ENCODE assay signal across 9 mouse cellular contexts in the genomic region with DNA sequence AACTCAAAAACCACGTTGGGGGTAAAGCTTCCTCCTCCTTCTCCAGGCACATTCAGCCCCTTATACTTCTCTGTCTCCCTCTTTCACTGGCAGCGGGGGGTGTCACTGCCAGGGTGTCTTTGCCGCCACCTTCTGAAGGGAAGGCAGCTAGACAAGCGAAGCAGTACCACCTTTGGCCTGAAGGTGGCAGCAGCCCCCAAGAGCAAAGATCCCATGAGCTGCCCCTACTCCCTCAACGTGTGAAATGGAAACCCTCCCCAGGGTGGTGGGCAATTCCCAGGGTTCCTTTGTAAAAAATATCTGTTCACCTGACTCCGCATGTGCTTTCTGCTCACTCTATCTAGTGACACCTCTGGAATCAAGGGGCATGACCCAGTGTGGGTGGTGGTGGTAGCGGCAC. TPM values are rescaled to one million over a fixed set of nuclear protein-coding genes. Genes with fewer than 3 reads are reported as not detected.
DNase-seq lines count a peak whose midpoint lies in the region; ATAC-seq and TF ChIP-seq lines count a peak whose summit lies in the region.
"Had no signal": no experiment of that assay in that cellular context is flagged by ENCODE, and none has a peak within 500 bp of the region (broad histone marks: within the 10 kb centered on the region; RNA-seq: fewer than 3 reads in every experiment).

No protein-coding gene starts in this region.

- H3K9ac ChIP-seq in forebrain, postnatal 0 days: no peak overlapping the region; the same call in 1 of the 2 replicates
- no peak overlapping the region for H3K9ac ChIP-seq in hindbrain, embryonic 14.5 days
- H3K9ac ChIP-seq in midbrain, postnatal 0 days (replicated peaks; ENCODE audit: low read length, poor library complexity, severe bottlenecking): no peak overlapping the region
- H3K9ac ChIP-seq: lung, embryonic 15.5 days had no signal

- ATAC-seq in forebrain, postnatal 0 days: peak; percentile 62
- no peak for ATAC-seq in hindbrain, embryonic 14.5 days (ENCODE audit: low FRiP score)
- no peak for ATAC-seq in midbrain, postnatal 0 days (ENCODE audit: low FRiP score)

- intact Hi-C loops in left cerebral cortex, postnatal 14 days (cut with DNase I): loop anchor here (5.0 kb wide), 1 partner anchor 37 kb away; no protein-coding TSS in a partner anchor

- no peaks in the 10 kb centered on the region for H3K9me3 ChIP-seq in forebrain, postnatal 0 days (ENCODE audit: low read length)
- H3K9me3 ChIP-seq in hindbrain, embryonic 14.5 days (ENCODE audit: control insufficient read depth, low read length): no peaks in the 10 kb centered on the region
- H3K9me3 ChIP-seq in midbrain, postnatal 0 days (ENCODE audit: low read length): no peaks in the 10 kb centered on the region
- H3K9me3 ChIP-seq: lung, embryonic 15.5 days had no signal

- H3K27me3 ChIP-seq in forebrain, postnatal 0 days (ENCODE audit: insufficient read depth, low read length): no peaks in the 10 kb centered on the region
- no peaks in the 10 kb centered on the region for H3K27me3 ChIP-seq in hindbrain, embryonic 14.5 days (ENCODE audit: control insufficient read depth, insufficient read depth, low read length)
- H3K27me3 ChIP-seq in midbrain, postnatal 0 days (ENCODE audit: insufficient read depth, low read length): no peaks in the 10 kb centered on the region
- H3K27me3 ChIP-seq: lung, embryonic 15.5 days had no signal

- no peak overlapping the region for H3K27ac ChIP-seq in forebrain, postnatal 0 days (ENCODE audit: low read depth, low read length)
- no peak overlapping the region for H3K27ac ChIP-seq in hindbrain, embryonic 14.5 days
- H3K27ac ChIP-seq in midbrain, postnatal 0 days (ENCODE audit: low read depth, low read length): no peak overlapping the region
- H3K27ac ChIP-seq: lung, embryonic 15.5 days had no signal

- peak; percentile 86 to 96 for DNase-seq in adrenal gland, adult (ENCODE audit: inconsistent age in 2 of 2, low spot score in 1 of 2)
- no peak for DNase-seq in adrenal gland, adult 8-10 months
- DNase-seq in cerebellum, adult 11-12 months: peak; percentile 79
- peak; percentile 91 for DNase-seq in forebrain, postnatal 0 days
- DNase-seq in hindbrain, embryonic 14.5 days (ENCODE audit: low spot score): peak; percentile 84
- DNase-seq in left cerebral cortex, postnatal 14 days (ENCODE audit: low spot score in 2 of 2): peak; percentile 90 to 95
- peak; percentile 84 for DNase-seq in midbrain, postnatal 0 days (ENCODE audit: low spot score)
- peak; percentile 82 to 94 for DNase-seq in spleen, postnatal 4 days (ENCODE audit: low spot score in 2 of 2)

- no peaks in the 10 kb centered on the region for H3K36me3 ChIP-seq in forebrain, postnatal 0 days (ENCODE audit: insufficient read depth)
- no peaks in the 10 kb centered on the region for H3K36me3 ChIP-seq in hindbrain, embryonic 14.5 days (replicated peaks; ENCODE audit: control insufficient read depth, insufficient read depth)
- peaks cover 2% of the 10 kb centered on the region; the same call in 1 of the 2 replicates for H3K36me3 ChIP-seq in midbrain, postnatal 0 days (ENCODE audit: insufficient read depth, low read length)
- H3K36me3 ChIP-seq: lung, embryonic 15.5 days had no signal

- 0 out of 2 replicates have a peak, but pooled peaks cover 7% of the 10 kb centered on the region for H3K4me1 ChIP-seq in forebrain, postnatal 0 days (ENCODE audit: insufficient read depth)
- H3K4me1 ChIP-seq in hindbrain, embryonic 14.5 days (replicated peaks; ENCODE audit: control insufficient read depth, insufficient read depth, low read length): peaks cover 14% of the 10 kb centered on the region
- peaks cover 5% of the 10 kb centered on the region; the same call in 1 of the 2 replicates for H3K4me1 ChIP-seq in midbrain, postnatal 0 days (ENCODE audit: insufficient read depth, low read length)

- no peak overlapping the region for H3K4me2 ChIP-seq in forebrain, postnatal 0 days (ENCODE audit: low read depth)
- no peak overlapping the region for H3K4me2 ChIP-seq in hindbrain, embryonic 14.5 days (replicated peaks)
- no peak overlapping the region for H3K4me2 ChIP-seq in midbrain, postnatal 0 days (ENCODE audit: low read depth, low read length, poor library complexity, severe bottlenecking)
- H3K4me2 ChIP-seq: lung, embryonic 15.5 days had no signal

- TF ChIP-seq CTCF in forebrain, postnatal 0 days (IDR thresholded peaks at IDR 0.05; ENCODE audit: low read depth): peak; percentile 98
- TF ChIP-seq CTCF in midbrain, postnatal 0 days (IDR thresholded peaks at IDR 0.05): peak; percentile 97

- whole genome bisulfite sequencing in forebrain, postnatal 0 days: 14% methylated on average over 7 of the region's 7 CpGs
- 15% methylated on average over 7 of the region's 7 CpGs for WGBS in hindbrain, embryonic 14.5 days
- 18% methylated on average over 6 of the region's 7 CpGs for WGBS in midbrain, postnatal 0 days

- H3K4me3 ChIP-seq in forebrain, postnatal 0 days (ENCODE audit: low read depth, low read length): no peak overlapping the region
- H3K4me3 ChIP-seq in hindbrain, embryonic 14.5 days (replicated peaks; ENCODE audit: low read length): no peak overlapping the region
- no peak overlapping the region for H3K4me3 ChIP-seq in midbrain, postnatal 0 days (ENCODE audit: low read depth, low read length)
- H3K4me3 ChIP-seq: lung, embryonic 15.5 days had no signal

RNA-seq across cellular contexts. Expression of gene Abhd11, which starts 6.5 kb away (rescaled TPM):
- total RNA-seq in adrenal gland, adult 8-10 months (2022): 10 to 100 TPM; 52.4 to 65.4 (median 55.9) TPM
- 46.3 and 61.1 TPM in 2 replicates for total RNA-seq in forebrain, postnatal 0 days (2014; rRNA removed)
- polyA plus RNA-seq in forebrain, postnatal 0 days (2015; fragmentation: Nextera tagmentation; extraction: Ambion mirVana): 86.7 and 91.4 TPM in 2 replicates
- 62.7 and 72.3 TPM in 2 replicates for polyA plus RNA-seq in hindbrain, embryonic 14.5 days (2014; fragmentation: Nextera tagmentation; extraction: Ambion mirVana)
- 10 to 100 TPM; 41.2 to 42.0 TPM for total RNA-seq in left cerebral cortex, postnatal 14 days (2021)
- total RNA-seq in midbrain, postnatal 0 days (2014; rRNA removed): 56.8 and 64.4 TPM in 2 replicates
- polyA plus RNA-seq in midbrain, postnatal 0 days (2015; fragmentation: Nextera tagmentation; extraction: Ambion mirVana): 85.3 and 85.6 TPM in 2 replicates

RNA-seq across cellular contexts. Expression of gene Stx1a, which starts 7.8 kb away (rescaled TPM):
- total RNA-seq in adrenal gland, adult 8-10 months (2022): 10 to 100 TPM in 3 of 4 experiments, 1 to 10 TPM in 1; 4.9 to 15.9 (median 12.1) TPM
- total RNA-seq in forebrain, postnatal 0 days (2014; rRNA removed): 152 and 167 TPM in 2 replicates
- polyA plus RNA-seq in forebrain, postnatal 0 days (2015; fragmentation: Nextera tagmentation; extraction: Ambion mirVana): 143 and 171 TPM in 2 replicates
- 113 and 134 TPM in 2 replicates for polyA plus RNA-seq in hindbrain, embryonic 14.5 days (2014; fragmentation: Nextera tagmentation; extraction: Ambion mirVana)
- 100 to 1,000 TPM; 413 to 473 TPM for total RNA-seq in left cerebral cortex, postnatal 14 days (2021)
- 165 and 175 TPM in 2 replicates for total RNA-seq in midbrain, postnatal 0 days (2014; rRNA removed)
- polyA plus RNA-seq in midbrain, postnatal 0 days (2015; fragmentation: Nextera tagmentation; extraction: Ambion mirVana): 190 and 202 TPM in 2 replicates

RNA-seq across cellular contexts. Expression of gene Cldn3, which starts 29.5 kb away (rescaled TPM):
- total RNA-seq in adrenal gland, adult 8-10 months (2022): 1 to 10 TPM in 3 of 4 experiments, not detected in 1; 1.1 to 1.5 (median 1.4) TPM
- 5.5 and 8.8 TPM in 2 replicates for total RNA-seq in forebrain, postnatal 0 days (2014; rRNA removed)
- 10.6 and 10.9 TPM in 2 replicates for polyA plus RNA-seq in forebrain, postnatal 0 days (2015; fragmentation: Nextera tagmentation; extraction: Ambion mirVana)
- 2.1 and 2.6 TPM in 2 replicates for polyA plus RNA-seq in hindbrain, embryonic 14.5 days (2014; fragmentation: Nextera tagmentation; extraction: Ambion mirVana)
- total RNA-seq in left cerebral cortex, postnatal 14 days (2021): 1 to 10 TPM in 1 of 2 experiments, under 1 TPM in 1; 0.37 to 1.7 TPM
- total RNA-seq in midbrain, postnatal 0 days (2014; rRNA removed): 2.2 and 3.1 TPM in 2 replicates
- 3.0 and 3.3 TPM in 2 replicates for polyA plus RNA-seq in midbrain, postnatal 0 days (2015; fragmentation: Nextera tagmentation; extraction: Ambion mirVana)

RNA-seq across cellular contexts. Expression of gene Dnajc30, which starts 48.5 kb away (rescaled TPM):
- total RNA-seq in adrenal gland, adult 8-10 months (2022): 10 to 100 TPM; 35.8 to 42.0 (median 38.7) TPM
- total RNA-seq in forebrain, postnatal 0 days (2014; rRNA removed): 11.8 and 14.6 TPM in 2 replicates
- 50.1 and 52.3 TPM in 2 replicates for polyA plus RNA-seq in forebrain, postnatal 0 days (2015; fragmentation: Nextera tagmentation; extraction: Ambion mirVana)
- 42.5 and 43.0 TPM in 2 replicates for polyA plus RNA-seq in hindbrain, embryonic 14.5 days (2014; fragmentation: Nextera tagmentation; extraction: Ambion mirVana)
- total RNA-seq in left cerebral cortex, postnatal 14 days (2021): 10 to 100 TPM; 41.6 to 42.9 TPM
- 13.5 and 21.4 TPM in 2 replicates for total RNA-seq in midbrain, postnatal 0 days (2014; rRNA removed)
- 52.5 and 52.8 TPM in 2 replicates for polyA plus RNA-seq in midbrain, postnatal 0 days (2015; fragmentation: Nextera tagmentation; extraction: Ambion mirVana)

RNA-seq across cellular contexts. Expression of gene Bud23, which starts 49.3 kb away (rescaled TPM):
- 10 to 100 TPM; 54.5 to 56.7 (median 55.8) TPM for total RNA-seq in adrenal gland, adult 8-10 months (2022)
- 72.1 and 92.3 TPM in 2 replicates for total RNA-seq in forebrain, postnatal 0 days (2014; rRNA removed)
- polyA plus RNA-seq in forebrain, postnatal 0 days (2015; fragmentation: Nextera tagmentation; extraction: Ambion mirVana): 68.0 and 69.6 TPM in 2 replicates
- polyA plus RNA-seq in hindbrain, embryonic 14.5 days (2014; fragmentation: Nextera tagmentation; extraction: Ambion mirVana): 61.9 and 63.3 TPM in 2 replicates
- 10 to 100 TPM; 34.0 to 55.7 TPM for total RNA-seq in left cerebral cortex, postnatal 14 days (2021)
- total RNA-seq in midbrain, postnatal 0 days (2014; rRNA removed): 48.3 and 49.9 TPM in 2 replicates
- 63.6 and 65.5 TPM in 2 replicates for polyA plus RNA-seq in midbrain, postnatal 0 days (2015; fragmentation: Nextera tagmentation; extraction: Ambion mirVana)
